Mouse (Mus musculus) left cerebral cortex, postnatal 25 days (tissue): Measurements from ENCODE around the gene S100a2. TPM values are rescaled to one million over a fixed set of nuclear protein-coding genes. Genes with fewer than 3 reads are reported as not detected.

Experiments used
- total RNA-seq, 2 experiments: library from RNA; stranded (reverse); gene quantifications; 2 replicates each; pipeline ENCODE4 v1.2.3; 2021

The S100a2 gene
- total RNA-seq, 2 experiments from 2014 or later, result not detected

Other genes with a start within 250 kb of the S100a2 start
- 1 to 10 TPM; 7.2 to 8.1 TPM for gene Slc27a3, start 200.3 kb upstream of the S100a2 start, total RNA-seq
- gene Ints3, start 156.6 kb upstream of the S100a2 start, total RNA-seq, result 10 to 100 TPM; 64.3 to 70.2 TPM
- 1 to 10 TPM; 3.0 to 3.1 TPM for gene Npr1, start 124.4 kb upstream of the S100a2 start, total RNA-seq
- gene Ilf2, start 114.1 kb upstream of the S100a2 start, total RNA-seq, result 10 to 100 TPM; 81.2 to 84.6 TPM
- 10 to 100 TPM; 46.6 to 52.8 TPM for gene Snapin, start 99.2 kb upstream of the S100a2 start, total RNA-seq
- gene Chtop, start 80.7 kb upstream of the S100a2 start, total RNA-seq, result 100 to 1,000 TPM; 177 to 179 TPM
- gene S100a1, start 75.9 kb upstream of the S100a2 start, total RNA-seq, result 100 to 1,000 TPM; 113 to 116 TPM
- gene S100a13, start 75.8 kb upstream of the S100a2 start, total RNA-seq, result 10 to 100 TPM; 17.0 to 21.1 TPM
- gene S100a14, start 63.4 kb upstream of the S100a2 start, total RNA-seq, result under 1 TPM; 0.50 to 0.71 TPM
- 10 to 100 TPM; 73.7 to 82.8 TPM for gene S100a16, start 53.0 kb upstream of the S100a2 start, total RNA-seq
- 1 to 10 TPM; 1.1 to 1.4 TPM for gene S100a3, start 29.7 kb upstream of the S100a2 start, total RNA-seq
- not detected for gene Gm42674, start 11.7 kb downstream of the S100a2 start, total RNA-seq
- 1 to 10 TPM; 3.6 to 7.5 TPM for gene S100a4, start 13.5 kb downstream of the S100a2 start, total RNA-seq
- not detected for gene S100a5, start 18.3 kb downstream of the S100a2 start, total RNA-seq
- gene S100a6, start 22.6 kb downstream of the S100a2 start, total RNA-seq, result 10 to 100 TPM; 24.6 to 31.1 TPM
- under 1 TPM; 0.69 to 0.94 TPM for gene S100a7a, start 63.8 kb downstream of the S100a2 start, total RNA-seq
- gene S100a8, start 78.7 kb downstream of the S100a2 start, total RNA-seq, result not detected
- gene S100a9, start 105.5 kb downstream of the S100a2 start, total RNA-seq, result not detected
- gene Pglyrp4, start 136.7 kb downstream of the S100a2 start, total RNA-seq, result not detected
- gene Gm5849, start 187.6 kb downstream of the S100a2 start, total RNA-seq, result not detected